Mouse (Mus musculus) hindbrain, embryonic 10.5 days (tissue): ENCODE results near the gene Wfdc10. TPM values are rescaled to one million over a fixed set of nuclear protein-coding genes. Genes with fewer than 3 reads are reported as not detected.
A peak's percentile ranks its signal among the peaks of the same experiment; 100 is the strongest.

Source experiments
- DNase-seq: peaks from one replicate; pipeline ENCODE4 v3.0.0-alpha.2; 2017; ENCODE audit warnings: low spot score
- H3K27ac ChIP-seq: fragments of 300-500 bp; sonication (generic); 2 replicates; pipeline ENCODE4 v1.5.1; 2016; ENCODE audit warnings: mild to moderate bottlenecking, moderate library complexity
- H3K27me3 ChIP-seq: fragments of 300-500 bp; sonication (generic); 2 replicates; pipeline ENCODE4 v1.6.1; 2016; ENCODE audit warnings: mild to moderate bottlenecking; ENCODE audit not compliant: poor library complexity, insufficient read depth, severe bottlenecking
- H3K36me3 ChIP-seq: fragments of 300-500 bp; sonication (generic); 2 replicates; pipeline ENCODE4 v1.6.1; 2016; ENCODE audit warnings: mild to moderate bottlenecking, moderate library complexity
- H3K4me1 ChIP-seq: fragments of 300-500 bp; sonication (generic); replicated peaks from 2 replicates; pipeline ENCODE4 v1.6.1; 2016; ENCODE audit warnings: mild to moderate bottlenecking
- H3K4me3 ChIP-seq: fragments of 300-500 bp; sonication (generic); 2 replicates; pipeline ENCODE4 v1.5.1; 2016; ENCODE audit warnings: mild to moderate bottlenecking, moderate library complexity
- H3K9me3 ChIP-seq: fragments of 300-500 bp; sonication (generic); 2 replicates; pipeline ENCODE4 v1.6.1; 2016; ENCODE audit warnings: mild to moderate bottlenecking, moderate library complexity
- WGBS: fragments of 180-500 bp; shearing (Covaris S2); methylation state at CpG from one replicate; pipeline ENCODE4 v1.1.7; 2016; 5-methylcytosine and 5-hydroxymethylcytosine counted together
- polyA plus RNA-seq: library from polyadenylated mRNA; unstranded; fragments of >200 nt; fragmentation: Nextera tagmentation; extraction: Ambion mirVana; gene quantifications from 2 replicates; pipeline ENCODE4 v1.2.1, GENCODE M21; 2016

Wfdc10 gene
- polyA plus RNA-seq, 1 experiment from 2014 or later, result 0.51 TPM

DNA sequence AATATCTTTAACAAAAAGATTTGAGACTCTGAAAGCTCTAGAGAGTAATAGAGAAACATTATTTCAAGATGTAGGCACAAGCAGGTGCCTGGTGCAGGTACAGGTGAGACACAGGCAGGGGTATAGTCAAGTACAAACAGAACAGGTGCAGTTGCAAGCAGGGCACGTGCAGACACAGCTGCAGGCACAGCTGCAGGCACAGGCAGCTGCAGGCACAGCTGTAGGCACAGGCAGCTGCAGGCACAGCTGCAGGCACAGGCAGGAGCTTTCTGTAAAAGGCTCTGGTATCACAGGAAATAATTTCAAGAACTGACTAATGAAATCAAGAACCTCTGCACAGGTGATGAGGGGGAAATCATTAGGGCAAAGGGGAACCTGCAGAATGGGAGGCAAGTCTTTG lies 15.1 kb downstream of the Wfdc10 start:
- peaks cover 8% of the 10 kb centered on the region; the same call in 1 of the 2 replicates for H3K9me3 ChIP-seq
- 34% methylated on average over 1 of the region's 1 CpGs for WGBS

DNA sequence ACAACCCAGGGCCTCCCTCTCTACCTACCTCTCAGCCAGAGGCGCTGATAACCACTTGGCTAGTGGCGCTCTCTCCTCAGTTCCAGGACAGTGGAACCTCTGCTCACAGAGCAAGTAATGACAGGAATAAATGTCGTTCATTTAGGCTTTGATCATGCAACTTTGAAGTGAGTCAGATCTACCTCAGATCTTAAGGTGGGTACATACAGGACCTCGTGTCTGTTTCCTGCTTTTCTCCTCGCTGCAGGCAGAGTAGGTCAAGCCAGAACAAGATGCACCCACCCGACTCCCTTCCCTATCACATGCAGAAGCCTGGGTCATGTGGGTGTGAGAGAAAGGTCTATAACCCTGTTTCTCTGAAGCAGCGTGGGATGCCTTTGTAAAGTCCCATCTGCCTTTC lies 18.1 kb downstream of the Wfdc10 start, which contains the start of gene Wfdc11:
Gene Wfdc11 (minus strand): TSS at position 101 of the 400 bp plus-strand sequence.
- Histone ChIP-seq H3K36me3 (no peaks in the 10 kb centered on the region), H3K9me3 (peaks cover 2% of the 10 kb centered on the region; the same call in 1 of the 2 replicates), H3K27me3 (no peaks in the 10 kb centered on the region), H3K4me1 (peaks cover 4% of the 10 kb centered on the region; the same call in 1 of the 2 replicates), H3K4me3 (no peak within 1 kb of the TSS), H3K27ac (no peak within 1 kb of the TSS)
- 84% methylated on average over 7 of the region's 7 CpGs for WGBS
- no peak for DNase-seq

More for the DNA sequence above, 15.1 kb downstream of the Wfdc10 start:
- Histone ChIP-seq H3K27me3 (no peaks in the 10 kb centered on the region), H3K27ac (no peak overlapping the region), H3K36me3 (no peaks in the 10 kb centered on the region), H3K4me3 (no peak overlapping the region), H3K4me1 (no peaks in the 10 kb centered on the region)
- no peak for DNase-seq

DNA sequence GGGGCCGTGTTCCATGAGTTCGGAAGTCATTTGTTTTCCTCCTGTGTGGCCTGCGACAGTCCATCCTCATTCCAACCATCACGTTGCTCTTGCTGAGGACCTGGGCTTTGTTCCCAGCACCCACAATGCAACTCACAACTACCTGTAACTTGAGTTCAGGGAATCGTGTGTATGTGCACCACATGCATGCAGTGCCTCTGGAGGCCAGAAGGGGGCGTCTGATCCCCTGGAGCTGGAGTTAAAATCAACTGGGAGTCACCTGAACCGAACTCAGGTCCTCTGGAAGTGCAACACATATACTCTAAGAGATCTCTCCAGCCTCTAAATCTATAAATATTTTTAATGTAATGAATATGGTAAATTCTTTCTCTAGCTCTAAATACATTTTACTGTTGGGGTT lies 20.3 kb downstream of the Wfdc10 start:
- H3K4me3 ChIP-seq, result no peak overlapping the region
- 78% methylated on average over 7 of the region's 7 CpGs for WGBS
- H3K9me3 ChIP-seq, result 0 out of 2 replicates have a peak, but pooled peaks cover 2% of the 10 kb centered on the region
- no peak overlapping the region for H3K27ac ChIP-seq
- no peak for DNase-seq
- H3K27me3 ChIP-seq, result no peaks in the 10 kb centered on the region
- peaks cover 12% of the 10 kb centered on the region for H3K4me1 ChIP-seq
- H3K36me3 ChIP-seq, result no peaks in the 10 kb centered on the region

DNA sequence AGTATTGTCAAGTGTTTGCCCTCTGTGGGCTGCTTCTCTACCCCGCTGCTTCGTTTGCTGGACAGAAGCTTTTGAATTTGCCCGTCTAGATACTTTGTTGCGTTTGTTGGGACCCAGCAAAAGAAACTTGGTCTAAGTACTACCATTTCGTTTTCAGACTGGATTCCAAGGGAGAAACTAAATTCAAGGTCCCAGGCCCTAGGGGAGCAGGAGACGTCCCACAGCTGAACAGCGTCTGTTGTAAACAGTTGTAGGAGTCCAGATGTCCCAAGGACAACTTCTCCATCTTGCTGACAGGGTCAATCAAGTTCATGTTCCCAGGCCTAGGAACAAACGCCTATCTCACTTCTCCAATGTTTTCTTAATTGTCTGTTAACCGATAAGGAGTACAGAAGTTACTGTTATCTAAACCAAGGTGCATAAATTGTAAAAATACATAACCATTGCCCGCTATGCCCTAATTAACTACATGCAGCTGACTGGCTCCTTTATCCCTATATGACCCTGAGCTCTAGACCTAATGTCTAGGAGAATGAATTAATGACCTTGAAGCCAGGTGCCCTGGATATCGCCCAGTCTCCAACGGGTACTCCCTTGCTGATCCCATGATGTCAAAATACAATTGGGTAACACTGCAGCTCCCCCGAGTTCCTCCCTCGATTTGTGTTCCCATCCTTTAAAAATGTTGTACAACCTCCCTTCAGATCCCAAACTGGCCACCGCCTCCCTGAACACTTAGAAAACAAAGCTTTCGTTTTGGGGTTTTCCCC lies 21.3 kb downstream of the Wfdc10 start:
- Histone ChIP-seq H3K27me3 (no peaks in the 10 kb centered on the region), H3K9me3 (0 out of 2 replicates have a peak, but pooled peaks cover 2% of the 10 kb centered on the region), H3K4me3 (no peak overlapping the region), H3K36me3 (no peaks in the 10 kb centered on the region), H3K4me1 (peaks cover 12% of the 10 kb centered on the region), H3K27ac (no peak overlapping the region)
- no peak for DNase-seq
- WGBS, result 86% methylated on average over 16 of the region's 16 CpGs

DNA sequence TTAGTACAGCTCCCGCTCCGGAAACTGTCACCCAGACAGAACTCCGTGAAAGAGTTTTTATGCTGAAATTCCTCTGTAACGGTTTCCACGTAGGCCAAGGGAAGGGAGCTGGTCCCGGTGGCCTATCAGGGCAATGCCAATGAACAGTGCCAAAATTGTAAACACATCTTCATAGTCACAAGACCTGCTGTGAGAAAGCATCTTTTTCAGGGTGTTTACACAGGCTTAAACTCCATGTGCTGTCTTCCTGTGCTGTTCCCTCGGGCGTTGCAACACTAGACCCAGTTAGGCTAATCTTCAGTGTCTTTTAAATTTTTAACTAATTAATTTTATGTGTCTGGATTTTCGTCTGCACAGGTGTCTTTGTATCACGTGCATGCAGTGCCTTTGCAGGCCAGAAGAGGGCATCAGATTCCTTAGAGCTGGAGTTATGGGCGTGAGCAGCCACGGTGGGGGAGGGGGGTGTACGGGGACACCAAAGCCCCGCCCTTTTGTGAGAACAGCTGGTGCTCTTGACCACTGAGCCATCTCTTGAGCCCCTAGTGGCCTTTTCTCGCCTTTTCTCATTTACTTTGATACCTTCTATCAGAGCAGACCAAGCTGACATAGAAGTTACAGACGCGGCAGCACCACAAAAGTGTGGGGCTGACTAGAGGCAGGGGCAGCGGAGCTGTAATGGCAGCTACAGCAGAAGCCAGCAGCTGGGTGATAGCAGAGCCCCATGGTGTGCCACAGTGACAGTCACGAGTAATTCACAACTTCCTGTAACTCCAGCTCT lies 23.2 kb downstream of the Wfdc10 start:
- no peaks in the 10 kb centered on the region for H3K36me3 ChIP-seq
- DNase-seq, result peak; percentile 85
- 24% methylated on average over 19 of the region's 19 CpGs for WGBS
- H3K4me3 ChIP-seq, result peak overlapping the region; percentile 41
- H3K9me3 ChIP-seq, result no peaks in the 10 kb centered on the region
- H3K4me1 ChIP-seq, result peaks cover 12% of the 10 kb centered on the region
- 0 out of 2 replicates have a peak overlapping the region, but pooled peaks have one; percentile 50 for H3K27ac ChIP-seq
- H3K27me3 ChIP-seq, result no peaks in the 10 kb centered on the region

DNA sequence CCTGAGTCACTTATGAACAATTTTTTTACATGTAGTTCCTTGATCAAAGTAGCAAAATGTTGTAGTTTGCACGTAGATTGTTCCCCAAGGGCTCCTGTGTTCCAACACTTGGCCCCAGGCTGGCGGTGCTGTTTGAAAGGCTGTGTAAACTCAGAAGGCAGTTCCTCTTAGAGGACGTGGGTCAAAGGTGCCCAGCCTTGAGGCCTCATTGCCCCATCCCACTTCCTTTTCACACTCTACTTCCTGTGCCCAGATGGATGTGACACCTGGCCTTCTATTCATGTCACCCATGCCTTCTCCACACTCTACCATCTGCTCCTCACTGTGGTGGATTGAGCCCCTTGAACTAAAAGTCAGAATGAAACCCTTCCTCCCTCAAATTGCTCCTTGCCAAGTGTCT lies 24.1 kb downstream of the Wfdc10 start:
- peak; percentile 21 for DNase-seq
- peaks cover 12% of the 10 kb centered on the region for H3K4me1 ChIP-seq
- H3K36me3 ChIP-seq, result no peaks in the 10 kb centered on the region
- no peak overlapping the region for H3K4me3 ChIP-seq
- H3K9me3 ChIP-seq, result no peaks in the 10 kb centered on the region
- no peaks in the 10 kb centered on the region for H3K27me3 ChIP-seq
- H3K27ac ChIP-seq, result no peak overlapping the region
- 53% methylated on average over 3 of the region's 3 CpGs for WGBS

DNA sequence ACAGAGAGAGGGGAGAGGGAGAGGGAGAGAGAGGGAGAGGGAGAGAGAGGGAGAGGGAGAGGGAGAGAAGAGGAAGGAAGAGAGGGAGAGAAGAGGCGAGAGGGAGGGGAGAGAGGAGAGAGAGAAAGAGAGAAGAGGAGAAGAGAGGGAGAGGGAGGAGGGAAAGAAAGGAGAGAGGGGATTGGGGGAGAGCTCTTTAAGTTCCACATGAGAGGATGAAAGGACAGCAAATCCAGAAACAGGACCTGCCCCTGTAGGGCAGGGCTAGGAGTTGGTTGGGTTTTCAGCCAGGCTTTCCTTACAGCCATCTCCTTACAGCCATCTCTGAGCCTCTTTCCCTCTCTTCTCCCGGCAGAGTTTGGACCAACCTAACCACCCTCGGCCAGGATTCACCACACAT lies 29.0 kb downstream of the Wfdc10 start, which contains the start of gene Wfdc13:
Gene Wfdc13 (plus strand): TSS at position 301 of the 400 bp plus-strand sequence.
- Histone ChIP-seq H3K4me3 (no peak within 1 kb of the TSS), H3K9me3 (no peaks in the 10 kb centered on the region), H3K4me1 (peaks cover 2% of the 10 kb centered on the region; the same call in 1 of the 2 replicates), H3K27ac (no peak within 1 kb of the TSS), H3K36me3 (no peaks in the 10 kb centered on the region), H3K27me3 (no peaks in the 10 kb centered on the region)
- DNase-seq, result no peak
- WGBS, result 66% methylated on average over 3 of the region's 3 CpGs

DNA sequence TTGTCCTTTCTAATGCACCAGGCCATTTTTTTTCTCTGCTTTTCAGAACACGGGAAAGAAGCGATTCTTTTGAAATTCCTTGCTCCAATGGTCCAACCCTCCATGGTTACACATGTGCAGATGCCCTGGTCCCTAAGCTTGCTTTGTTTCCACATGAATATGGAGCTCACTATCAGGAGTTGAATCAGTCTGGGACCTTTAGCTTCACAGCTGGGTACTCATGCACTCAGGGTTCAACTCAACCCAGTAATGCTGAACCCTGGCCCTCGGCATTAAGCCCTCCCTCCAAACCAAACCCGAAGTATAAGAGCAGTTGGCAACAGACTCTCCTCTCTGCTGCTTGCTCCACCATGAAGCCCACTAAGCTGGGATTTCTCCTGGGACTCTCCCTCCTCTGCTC lies 42.4 kb downstream of the Wfdc10 start, which contains the start of gene Spint4:
Gene Spint4 (plus strand): TSS at position 301 of the 400 bp plus-strand sequence.
- H3K27ac ChIP-seq, result no peak within 1 kb of the TSS
- H3K9me3 ChIP-seq, result no peaks in the 10 kb centered on the region
- no peak within 1 kb of the TSS for H3K4me3 ChIP-seq
- H3K27me3 ChIP-seq, result no peaks in the 10 kb centered on the region
- no peak for DNase-seq
- H3K4me1 ChIP-seq, result no peaks in the 10 kb centered on the region
- no peaks in the 10 kb centered on the region for H3K36me3 ChIP-seq
- WGBS, result 78% methylated on average over 4 of the region's 4 CpGs

DNA sequence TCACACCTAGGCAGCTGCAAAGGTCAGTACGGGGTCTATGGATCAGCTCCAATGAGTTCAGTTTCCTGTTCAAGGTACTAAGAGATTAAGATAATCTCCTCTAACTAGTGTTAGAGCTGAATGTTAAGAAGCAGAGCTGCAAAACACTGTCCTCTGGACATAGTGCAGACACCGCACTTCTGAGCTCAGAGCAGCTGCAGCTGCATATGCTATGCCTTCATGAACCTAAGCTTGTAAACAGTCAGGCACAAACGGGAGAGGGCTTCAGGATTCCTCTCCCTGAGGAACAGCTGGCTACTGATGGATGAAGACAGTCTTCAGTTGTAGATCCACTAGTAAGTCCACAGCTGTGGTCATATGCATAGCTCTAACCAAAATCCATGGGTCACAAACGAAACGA lies 45.1 kb downstream of the Wfdc10 start:
- DNase-seq, result no peak
- H3K36me3 ChIP-seq, result no peaks in the 10 kb centered on the region
- H3K27me3 ChIP-seq, result no peaks in the 10 kb centered on the region
- 90% methylated on average over 5 of the region's 5 CpGs for WGBS
- H3K9me3 ChIP-seq, result no peaks in the 10 kb centered on the region; the same call in 1 of the 2 replicates
- no peak overlapping the region for H3K27ac ChIP-seq
- H3K4me1 ChIP-seq, result no peaks in the 10 kb centered on the region
- H3K4me3 ChIP-seq, result no peak overlapping the region

DNA sequence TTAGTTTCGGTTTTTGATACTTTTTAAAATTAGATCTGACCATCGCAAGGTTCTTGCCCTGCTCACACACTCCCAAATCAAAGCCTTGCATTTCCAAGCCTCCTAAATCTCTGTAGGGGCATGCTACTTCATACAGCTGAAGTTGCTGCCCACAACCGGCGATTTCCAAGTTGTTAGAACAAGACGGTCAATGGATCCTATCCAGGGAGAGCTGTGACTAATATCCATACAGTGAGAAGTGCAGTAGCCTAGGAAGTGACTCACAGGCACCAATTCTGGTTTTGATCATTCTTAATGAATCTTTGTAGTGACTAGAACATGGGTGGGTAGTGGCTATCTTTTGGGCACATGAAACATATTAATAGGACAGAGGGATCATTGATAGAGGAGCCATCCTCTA lies 45.9 kb downstream of the Wfdc10 start:
- H3K27me3 ChIP-seq, result no peaks in the 10 kb centered on the region
- no peak overlapping the region for H3K27ac ChIP-seq
- no peaks in the 10 kb centered on the region for H3K4me1 ChIP-seq
- no peak overlapping the region for H3K4me3 ChIP-seq
- no peaks in the 10 kb centered on the region for H3K36me3 ChIP-seq
- 92% methylated on average over 5 of the region's 5 CpGs for WGBS
- H3K9me3 ChIP-seq, result no peaks in the 10 kb centered on the region; the same call in 1 of the 2 replicates
- DNase-seq, result no peak

DNA sequence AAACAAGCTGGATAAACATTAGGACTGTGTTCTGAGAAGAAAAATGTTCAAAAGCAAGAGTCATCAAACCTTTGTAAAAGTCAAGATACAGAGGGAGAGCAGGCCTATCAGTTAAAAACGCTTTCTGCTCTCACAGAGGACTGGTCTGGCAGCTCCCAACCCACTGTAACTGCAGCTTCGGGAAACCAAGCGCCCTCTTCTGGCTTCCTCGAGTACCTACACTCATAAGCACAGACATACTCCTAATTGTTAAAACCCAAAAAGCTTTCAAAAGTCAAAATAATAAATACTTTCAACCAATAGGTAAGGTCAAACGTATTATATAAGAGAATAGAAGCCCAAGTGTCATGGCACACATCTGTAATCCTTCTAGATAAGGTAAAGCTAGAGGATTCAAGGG lies 48.4 kb downstream of the Wfdc10 start:
- Histone ChIP-seq H3K4me3 (no peak overlapping the region), H3K36me3 (no peaks in the 10 kb centered on the region), H3K27ac (no peak overlapping the region), H3K27me3 (no peaks in the 10 kb centered on the region), H3K4me1 (no peaks in the 10 kb centered on the region), H3K9me3 (no peaks in the 10 kb centered on the region; the same call in 1 of the 2 replicates)
- 83% methylated on average over 5 of the region's 5 CpGs for WGBS
- DNase-seq, result no peak

DNA sequence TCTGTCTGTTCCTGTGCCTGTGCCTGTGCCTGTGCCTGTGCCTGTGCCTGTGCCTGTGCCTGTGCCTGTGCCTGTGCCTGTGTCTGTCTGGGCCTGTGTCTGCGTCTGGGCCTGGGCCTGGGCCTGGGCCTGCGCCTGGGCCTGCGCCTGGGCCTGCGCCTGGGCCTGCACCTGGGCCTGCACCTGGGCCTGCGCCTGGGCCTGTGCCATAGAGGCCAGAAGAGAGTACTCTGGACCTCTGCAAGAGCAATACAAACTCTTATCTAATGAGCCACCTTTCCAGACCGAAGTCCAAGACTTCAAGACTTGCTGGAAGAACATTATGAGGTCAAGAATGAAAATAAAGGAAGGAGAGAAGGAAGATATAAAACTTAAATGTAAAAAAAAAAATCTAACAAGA lies 49.5 kb downstream of the Wfdc10 start:
- H3K9me3 ChIP-seq, result no peaks in the 10 kb centered on the region; the same call in 1 of the 2 replicates
- no peaks in the 10 kb centered on the region for H3K4me1 ChIP-seq
- DNase-seq, result no peak
- no peak overlapping the region for H3K27ac ChIP-seq
- no peaks in the 10 kb centered on the region for H3K36me3 ChIP-seq
- no peak overlapping the region for H3K4me3 ChIP-seq
- no peaks in the 10 kb centered on the region for H3K27me3 ChIP-seq
- WGBS, result 91% methylated on average over 6 of the region's 6 CpGs

DNA sequence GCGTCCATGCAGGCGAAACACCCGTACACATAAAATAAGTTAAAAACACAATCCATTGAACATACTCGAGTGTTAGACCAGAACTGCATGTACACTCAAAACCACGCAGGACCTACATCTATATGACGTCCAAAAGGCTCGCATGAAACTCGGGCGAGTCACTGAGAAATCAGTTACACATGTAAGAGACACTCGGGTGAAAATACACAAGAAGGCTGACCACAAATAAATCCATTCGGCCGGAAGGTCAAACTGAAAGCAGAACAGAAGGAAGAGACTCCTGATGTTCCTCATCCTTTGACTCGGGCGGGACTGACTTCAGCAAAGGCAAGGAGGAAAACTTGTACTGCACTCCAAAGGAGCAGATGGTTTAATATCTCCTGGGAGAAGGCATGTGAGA lies 50.1 kb downstream of the Wfdc10 start:
- H3K27ac ChIP-seq, result no peak overlapping the region
- H3K4me3 ChIP-seq, result no peak overlapping the region
- DNase-seq, result no peak
- no peaks in the 10 kb centered on the region; the same call in 1 of the 2 replicates for H3K9me3 ChIP-seq
- no peaks in the 10 kb centered on the region for H3K4me1 ChIP-seq
- 91% methylated on average over 14 of the region's 14 CpGs for WGBS
- H3K36me3 ChIP-seq, result no peaks in the 10 kb centered on the region
- H3K27me3 ChIP-seq, result no peaks in the 10 kb centered on the region
